Mouse (Mus musculus): Measurements from ENCODE around the gene Atp6v0a1.

GRCm38 (mm10) chr11:101029320-101029719 is 20.1 kb downstream of the Atp6v0a1 start:
- no peak for TF ChIP-seq CTCF (conservative IDR thresholded peaks at IDR 0.05; ENCODE audit: insufficient read depth, insufficient read length, low read depth, low read length)
- TF ChIP-seq POLR2A (IDR thresholded peaks at IDR 0.05; ENCODE audit: low read depth, low read length): no peak

Data from kidney, adult 2 months (tissue).